Mouse (Mus musculus) adrenal gland, postnatal 14 days (tissue): ENCODE results near the gene Gatad2b. TPM values are rescaled to one million over a fixed set of nuclear protein-coding genes. Genes with fewer than 3 reads are reported as not detected.
A peak's percentile ranks its signal among the peaks of the same experiment; 100 is the strongest.

Experiments
- DNase-seq: peaks from one replicate; pipeline ENCODE4 v3.0.0; 2021; ENCODE audit warnings: mixed read lengths
- total RNA-seq: library from RNA; stranded (reverse); gene quantifications from 2 replicates; pipeline ENCODE4 v1.2.3, GENCODE M21; 2021

Gene Gatad2b
- total RNA-seq, 1 experiment from 2014 or later: 66.4 TPM

- peak; percentile 26 for DNase-seq
Observed at GRCm38 (mm10) chr3:90383690-90384089, 90.7 kb downstream of the Gatad2b start.

GRCm38 (mm10) chr3:90384851-90385375 lies 91.9 kb downstream of the Gatad2b start:
- no peak for DNase-seq

GRCm38 (mm10) chr3:90386817-90387216 lies 93.8 kb downstream of the Gatad2b start:
- DNase-seq: no peak

GRCm38 (mm10) chr3:90387483-90387882 lies 94.5 kb downstream of the Gatad2b start:
- peak; percentile 84 for DNase-seq

- DNase-seq: peak; percentile 27
Observed at GRCm38 (mm10) chr3:90388192-90388591, 95.2 kb downstream of the Gatad2b start.

- DNase-seq: peak; percentile 86
Observed at GRCm38 (mm10) chr3:90388726-90389510, 95.9 kb downstream of the Gatad2b start.

- peak; percentile 81 for DNase-seq
Observed at GRCm38 (mm10) chr3:90389511-90390490, 96.8 kb downstream of the Gatad2b start, which contains the start of gene Slc27a3. TSS of gene Slc27a3 (minus strand) at chr3:90389938.

GRCm38 (mm10) chr3:90391004-90391403 lies 98.0 kb downstream of the Gatad2b start:
- DNase-seq: peak; percentile 62

- no peak for DNase-seq
Observed at GRCm38 (mm10) chr3:90391941-90392340, 99.0 kb downstream of the Gatad2b start.

GRCm38 (mm10) chr3:90392661-90393060 lies 99.7 kb downstream of the Gatad2b start:
- no peak for DNase-seq

GRCm38 (mm10) chr3:90395629-90396028 lies 102.7 kb downstream of the Gatad2b start:
- DNase-seq: no peak

GRCm38 (mm10) chr3:90400993-90401392 lies 108.0 kb downstream of the Gatad2b start:
- peak; percentile 38 for DNase-seq

- peak; percentile 71 for DNase-seq
Observed at GRCm38 (mm10) chr3:90404121-90404520, 111.1 kb downstream of the Gatad2b start.

GRCm38 (mm10) chr3:90404609-90405008 lies 111.6 kb downstream of the Gatad2b start:
- no peak for DNase-seq

- no peak for DNase-seq
Observed at GRCm38 (mm10) chr3:90406414-90406813, 113.4 kb downstream of the Gatad2b start.

- DNase-seq: no peak
Observed at GRCm38 (mm10) chr3:90408721-90409120, 115.7 kb downstream of the Gatad2b start.

GRCm38 (mm10) chr3:90412312-90413010 lies 119.5 kb downstream of the Gatad2b start:
- peak; percentile 92 for DNase-seq

GRCm38 (mm10) chr3:90413011-90413396 lies 120.0 kb downstream of the Gatad2b start:
- no peak for DNase-seq
